Mouse (Mus musculus) cerebellum, postnatal 25 days (tissue): ENCODE results near the gene Sowahd.

Experiments
- DNase-seq, 2 experiments: peaks; one replicate each; pipeline ENCODE4 v3.0.0; 2021; ENCODE audit warnings: mixed read lengths in 2 of 2

The Sowahd gene

DNA sequence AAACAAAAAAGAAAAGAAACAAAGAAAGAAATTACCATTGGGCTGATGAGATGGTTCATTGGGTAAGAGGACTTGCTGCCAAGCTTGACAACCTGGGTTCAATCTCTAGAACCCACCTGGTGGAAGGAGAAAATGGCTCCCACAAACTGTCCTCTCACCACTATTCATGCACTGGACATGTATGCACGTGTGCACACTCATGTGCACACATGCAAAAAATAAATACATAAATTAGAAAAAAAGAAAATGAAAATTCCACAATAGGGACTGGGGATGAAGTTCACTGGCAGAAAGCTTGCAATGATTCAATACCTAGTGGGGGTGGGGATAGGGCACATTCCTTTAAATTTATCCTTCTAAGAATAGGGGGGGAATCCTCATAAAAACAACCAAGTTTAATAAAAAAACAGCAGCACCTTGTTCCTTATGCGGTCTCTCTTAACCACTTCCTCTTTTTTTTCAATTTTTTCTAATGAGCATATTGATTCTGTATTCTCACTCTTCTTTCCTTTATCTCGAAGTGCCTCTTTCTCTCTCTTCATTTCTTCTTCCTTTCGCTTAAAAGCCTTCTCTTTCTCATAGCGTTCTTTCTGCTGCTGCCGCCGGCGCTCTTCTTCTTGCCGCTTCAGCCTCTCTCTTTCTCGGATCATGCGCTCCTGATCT is 46.6 kb downstream of the Sowahd start:
- no peak for DNase-seq

DNA sequence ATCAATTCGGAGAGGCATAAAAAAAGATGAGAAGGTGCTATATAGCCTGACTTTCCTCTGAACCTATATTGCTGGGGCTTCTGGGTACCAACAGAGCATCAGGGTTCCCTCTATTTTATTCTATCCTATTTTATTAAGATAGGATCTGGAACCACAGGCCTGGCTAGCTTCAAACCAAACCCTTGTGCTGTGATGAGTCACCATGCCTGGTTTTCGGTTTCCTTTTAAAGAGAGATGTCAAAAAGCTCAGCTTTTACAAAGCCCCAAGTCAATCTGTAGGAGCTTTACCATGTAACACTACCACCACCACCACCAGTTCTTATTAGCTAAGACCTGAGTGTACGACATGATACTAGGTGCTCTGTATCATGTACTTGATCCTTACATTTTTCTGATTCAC is 50.0 kb downstream of the Sowahd start:
- no peak for DNase-seq
